Mouse (Mus musculus): ENCODE measurements around the gene Lmtk2.

The Lmtk2 gene

GRCm38 (mm10) chr5:144169275-144169975, 69.2 kb downstream of the Lmtk2 start:
- DNase-seq (ENCODE audit: low read depth in 2 of 2, low spot score in 2 of 2), result no peak

- DNase-seq (ENCODE audit: low read depth in 2 of 2, low spot score in 2 of 2), result no peak
These were observed 73.4 kb downstream of the Lmtk2 start for GRCm38 (mm10) chr5:144173648-144174047.

- no peak for DNase-seq (ENCODE audit: low read depth in 2 of 2, low spot score in 2 of 2)
These were observed 78.0 kb downstream of the Lmtk2 start for GRCm38 (mm10) chr5:144178216-144178615.

- DNase-seq (ENCODE audit: low read depth in 2 of 2, low spot score in 2 of 2), result no peak
These were observed 81.0 kb downstream of the Lmtk2 start for GRCm38 (mm10) chr5:144181249-144181648.

- DNase-seq (ENCODE audit: low read depth in 2 of 2, low spot score in 2 of 2), result no peak
These were observed 82.5 kb downstream of the Lmtk2 start for GRCm38 (mm10) chr5:144182542-144183247.

GRCm38 (mm10) chr5:144183248-144183559, 83.0 kb downstream of the Lmtk2 start:
- no peak for DNase-seq (ENCODE audit: low read depth in 2 of 2, low spot score in 2 of 2)

- no peak for DNase-seq (ENCODE audit: low read depth in 2 of 2, low spot score in 2 of 2)
These were observed 83.6 kb downstream of the Lmtk2 start for GRCm38 (mm10) chr5:144183647-144184335.

- no peak for DNase-seq (ENCODE audit: low read depth in 2 of 2, low spot score in 2 of 2)
These were observed 84.3 kb downstream of the Lmtk2 start for GRCm38 (mm10) chr5:144184350-144185045.

GRCm38 (mm10) chr5:144188422-144188821, 88.2 kb downstream of the Lmtk2 start:
- DNase-seq (ENCODE audit: low read depth in 2 of 2, low spot score in 2 of 2), result no peak

GRCm38 (mm10) chr5:144189327-144189726, 89.1 kb downstream of the Lmtk2 start:
- no peak for DNase-seq (ENCODE audit: low read depth in 2 of 2, low spot score in 2 of 2)

- DNase-seq (ENCODE audit: low read depth in 2 of 2, low spot score in 2 of 2), result peak in 1 of 2 experiments; percentile 14
These were observed 89.8 kb downstream of the Lmtk2 start, which contains the start of gene Bhlha15 for GRCm38 (mm10) chr5:144189950-144190583. Bhlha15 (plus strand) TSS chr5:144190286.

- no peak for DNase-seq (ENCODE audit: low read depth in 2 of 2, low spot score in 2 of 2)
These were observed 90.8 kb downstream of the Lmtk2 start for GRCm38 (mm10) chr5:144191026-144191425.

- DNase-seq (ENCODE audit: low read depth in 2 of 2, low spot score in 2 of 2), result no peak
These were observed 92.4 kb downstream of the Lmtk2 start for GRCm38 (mm10) chr5:144192673-144193072.

- DNase-seq (ENCODE audit: low read depth in 2 of 2, low spot score in 2 of 2), result no peak
These were observed 94.2 kb downstream of the Lmtk2 start for GRCm38 (mm10) chr5:144194416-144194815.

- no peak for DNase-seq (ENCODE audit: low read depth in 2 of 2, low spot score in 2 of 2)
These were observed 95.3 kb downstream of the Lmtk2 start for GRCm38 (mm10) chr5:144195567-144195966.

- DNase-seq (ENCODE audit: low read depth in 2 of 2, low spot score in 2 of 2), result no peak
These were observed 100.4 kb downstream of the Lmtk2 start for GRCm38 (mm10) chr5:144200616-144201015.

GRCm38 (mm10) chr5:144202430-144202829, 102.2 kb downstream of the Lmtk2 start:
- DNase-seq (ENCODE audit: low read depth in 2 of 2, low spot score in 2 of 2), result no peak

- DNase-seq (ENCODE audit: low read depth in 2 of 2, low spot score in 2 of 2), result no peak
These were observed 103.2 kb downstream of the Lmtk2 start for GRCm38 (mm10) chr5:144203398-144203959.

GRCm38 (mm10) chr5:144204303-144204702, 104.1 kb downstream of the Lmtk2 start:
- DNase-seq (ENCODE audit: low read depth in 2 of 2, low spot score in 2 of 2), result no peak

- no peak for DNase-seq (ENCODE audit: low read depth in 2 of 2, low spot score in 2 of 2)
These were observed 104.7 kb downstream of the Lmtk2 start for GRCm38 (mm10) chr5:144204911-144205310.

- DNase-seq (ENCODE audit: low read depth in 2 of 2, low spot score in 2 of 2), result no peak
These were observed 105.8 kb downstream of the Lmtk2 start for GRCm38 (mm10) chr5:144206069-144206468.
